In genomic region chrX:151016938-151017877, GRCm38 (mm10) we compare ENCODE assay signal across 7 mouse cellular contexts. TPM values are rescaled to one million over a fixed set of nuclear protein-coding genes. Genes with fewer than 3 reads are reported as not detected.
DNase-seq lines count a peak whose midpoint lies in the region; ATAC-seq lines count a peak whose summit lies in the region.

Gene Gnl3l, minus strand, starts transcription at chrX:151017322.

- peak within 1 kb of the TSS; percentile 61 for H3K9ac ChIP-seq in intestine, embryonic 16.5 days (ENCODE audit: low read depth, low read length)
- H3K9ac ChIP-seq in midbrain, embryonic 11.5 days (ENCODE audit: low read length) = peak within 1 kb of the TSS; percentile 55

- 0 out of 2 replicates have a peak within 1 kb of the TSS, but pooled peaks have one; percentile 57 for H3K27ac ChIP-seq in intestine, embryonic 16.5 days (ENCODE audit: low read length)
- peak within 1 kb of the TSS; percentile 25; the same call in 1 of the 2 replicates for H3K27ac ChIP-seq in midbrain, embryonic 11.5 days (ENCODE audit: low read depth, low read length)

- DNase-seq in adrenal gland, adult 8-10 months = peak; percentile 83
- peak; percentile 87 for DNase-seq in embryo, embryonic 9.5 days (ENCODE audit: extremely low spot score)
- DNase-seq in gastrocnemius, postnatal 4 days (ENCODE audit: low spot score in 2 of 2) = peak; percentile 71 to 84
- DNase-seq in left cerebral cortex, postnatal 36 days (ENCODE audit: low spot score in 2 of 2) = peak; percentile 85
- peak; percentile 97 for DNase-seq in midbrain, embryonic 11.5 days (ENCODE audit: low spot score, missing footprints)
- peak; percentile 83 for DNase-seq in skeletal muscle tissue, adult 2 months (ENCODE audit: low read depth, low spot score)

- no peaks in the 10 kb centered on the region for H3K36me3 ChIP-seq in intestine, embryonic 16.5 days (ENCODE audit: control insufficient read depth, insufficient read depth, low read length)
- H3K36me3 ChIP-seq in midbrain, embryonic 11.5 days (ENCODE audit: control insufficient read depth, insufficient read depth, low read length) = no peaks in the 10 kb centered on the region

- peak within 1 kb of the TSS; percentile 52 for H3K4me2 ChIP-seq in intestine, embryonic 16.5 days (ENCODE audit: low read depth, low read length)
- peak within 1 kb of the TSS; percentile 48 for H3K4me2 ChIP-seq in midbrain, embryonic 11.5 days

- no peaks in the 10 kb centered on the region for H3K9me3 ChIP-seq in intestine, embryonic 16.5 days (ENCODE audit: control insufficient read depth, low read length)
- no peaks in the 10 kb centered on the region for H3K9me3 ChIP-seq in midbrain, embryonic 11.5 days (ENCODE audit: control insufficient read depth, low read length)

- peaks cover 3% of the 10 kb centered on the region; the same call in 1 of the 2 replicates for H3K4me1 ChIP-seq in intestine, embryonic 16.5 days (ENCODE audit: control insufficient read depth, insufficient read depth, low read length)
- H3K4me1 ChIP-seq in midbrain, embryonic 11.5 days (ENCODE audit: control insufficient read depth, insufficient read depth, low read length) = peaks cover 3% of the 10 kb centered on the region; the same call in 1 of the 2 replicates

- H3K27me3 ChIP-seq in intestine, embryonic 16.5 days (replicated peaks; ENCODE audit: control insufficient read depth, insufficient read depth, low read length) = no peaks in the 10 kb centered on the region
- H3K27me3 ChIP-seq in midbrain, embryonic 11.5 days (ENCODE audit: control insufficient read depth, insufficient read depth, low read length) = no peaks in the 10 kb centered on the region

- 15% methylated on average over 42 of the region's 43 CpGs for WGBS in intestine, embryonic 16.5 days
- WGBS in midbrain, embryonic 11.5 days = 18% methylated on average over 43 of the region's 43 CpGs

- H3K4me3 ChIP-seq in intestine, embryonic 16.5 days (ENCODE audit: low read length) = peak within 1 kb of the TSS; percentile 53
- peak within 1 kb of the TSS; percentile 41 for H3K4me3 ChIP-seq in midbrain, embryonic 11.5 days (ENCODE audit: low read depth, low read length)

- intact Hi-C loops in left cerebral cortex, postnatal 36 days (cut with DNase I) = loop anchor here (5.0 kb wide), 1 partner anchor 80 kb away; the partner anchor contains the start of gene Tsr2

- peak; percentile 98 for ATAC-seq in intestine, embryonic 16.5 days
- peak; percentile 97 for ATAC-seq in midbrain, embryonic 11.5 days (ENCODE audit: low FRiP score)

RNA-seq across cellular contexts. Expression of gene Gnl3l, which starts in this region (rescaled TPM):
- total RNA-seq in adrenal gland, adult 8-10 months (2022) = 10 to 100 TPM; 79.3 to 90.8 (median 85.5) TPM
- 10 to 100 TPM; 31.9 to 37.5 TPM for total RNA-seq in gastrocnemius, postnatal 4 days (2021)
- polyA plus RNA-seq in intestine, embryonic 16.5 days (2015; fragmentation: Nextera tagmentation; extraction: Ambion mirVana) = 20.7 and 21.1 TPM in 2 replicates
- 100 to 1,000 TPM; 201 TPM for total RNA-seq in left cerebral cortex, postnatal 36 days (2021)
- polyA plus RNA-seq in midbrain, embryonic 11.5 days (2014; fragmentation: Nextera tagmentation; extraction: Ambion mirVana) = 48.2 and 48.5 TPM in 2 replicates

Comparison
In these comparisons a context has a peak if more than half of its experiments do, and no peak if none do; other contexts are left out.
1. Peak in every context shown above with its lines: DNase-seq, ATAC-seq, H3K4me3 ChIP-seq and H3K27ac ChIP-seq.